Mouse (Mus musculus) erythroblast, adult 5-6 weeks (primary cell): ENCODE results near the gene Gm43951. TPM values are rescaled to one million over a fixed set of nuclear protein-coding genes. Genes with fewer than 3 reads are reported as not detected.

Experiments used
- ATAC-seq: replicated peaks from 2 replicates; pipeline ENCODE4 v1.8.0; 2016; ENCODE audit warnings: moderate number of reproducible peaks, mild to moderate bottlenecking, moderate TSS enrichment, inconsistent platforms; ENCODE audit not compliant: poor library complexity, low FRiP score, severe bottlenecking
- total RNA-seq, 2 experiments: library from RNA; stranded (forward) in 1 of 2; stranded (reverse) in 1 of 2; fragments of 150-400 nt in 1 of 2; fragments of 200-764, 138-1000 nt in 1 of 2; gene quantifications; 2 replicates each; pipeline versions ENCODE4 v1.2.3 to v1.2.4; 2015 to 2017; ENCODE audit warnings: low replicate concordance in 2 of 2

Gene Gm43951
- total RNA-seq (2015; ENCODE audit: low replicate concordance) (not detected in 2 replicates), total RNA-seq (2017; ENCODE audit: low replicate concordance) (not detected in 2 replicates)

- peak; percentile 41 for ATAC-seq
Measured at GRCm38 (mm10) chr11:72206341-72207203, at the start of gene Gm43951. Gene Gm43951, minus strand, starts transcription at chr11:72206840.

GRCm38 (mm10) chr11:72256441-72256840 lies 49.8 kb upstream of the Gm43951 start:
- ATAC-seq: no peak

DNA sequence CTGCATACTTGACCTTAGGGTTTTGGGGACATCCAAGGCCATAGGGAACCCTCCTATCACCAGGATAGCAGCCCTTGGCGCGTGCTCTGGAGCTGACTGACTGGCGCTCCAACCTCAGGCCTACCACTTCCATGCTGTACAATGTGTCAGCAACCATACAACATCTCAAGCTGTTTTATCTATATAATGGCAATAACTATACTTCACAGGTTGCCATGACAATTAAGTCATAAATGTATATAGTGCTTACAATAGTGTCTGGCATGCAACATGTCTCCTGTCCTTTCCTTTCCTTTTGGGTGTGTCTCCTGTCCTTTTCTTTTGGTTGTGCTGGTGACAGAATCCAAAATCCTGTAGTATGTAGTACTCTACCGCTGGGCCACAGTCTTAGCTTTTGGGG lies 49.0 kb upstream of the Gm43951 start:
- no peak for ATAC-seq

DNA sequence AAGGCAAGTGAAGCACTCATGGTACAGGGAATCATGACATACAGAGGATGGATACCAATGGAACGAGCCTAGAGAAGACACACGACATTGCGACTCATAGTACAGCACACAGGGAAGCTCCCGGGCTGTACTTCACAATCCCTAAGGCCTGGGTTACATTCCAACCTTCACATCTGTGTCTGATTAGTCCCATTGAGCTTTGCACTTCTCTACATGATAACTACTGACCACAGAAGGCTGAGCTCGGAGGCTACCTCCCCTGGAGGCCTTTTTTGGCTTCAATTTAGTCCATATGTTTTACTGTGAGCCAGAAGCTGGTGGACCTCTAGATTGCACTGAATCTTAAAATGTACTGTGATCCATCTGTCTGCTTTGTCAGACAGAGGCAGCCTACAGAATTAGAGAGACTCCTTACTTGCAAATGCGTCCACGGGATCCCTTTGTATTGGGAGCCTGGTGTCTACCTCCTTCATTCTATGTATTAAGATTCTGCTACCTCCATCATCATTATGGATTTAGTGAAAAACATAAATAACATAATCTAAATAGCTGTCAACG lies 38.6 kb upstream of the Gm43951 start:
- ATAC-seq: no peak

- ATAC-seq: no peak
Measured at GRCm38 (mm10) chr11:72240062-72240860, 33.6 kb upstream of the Gm43951 start.

DNA sequence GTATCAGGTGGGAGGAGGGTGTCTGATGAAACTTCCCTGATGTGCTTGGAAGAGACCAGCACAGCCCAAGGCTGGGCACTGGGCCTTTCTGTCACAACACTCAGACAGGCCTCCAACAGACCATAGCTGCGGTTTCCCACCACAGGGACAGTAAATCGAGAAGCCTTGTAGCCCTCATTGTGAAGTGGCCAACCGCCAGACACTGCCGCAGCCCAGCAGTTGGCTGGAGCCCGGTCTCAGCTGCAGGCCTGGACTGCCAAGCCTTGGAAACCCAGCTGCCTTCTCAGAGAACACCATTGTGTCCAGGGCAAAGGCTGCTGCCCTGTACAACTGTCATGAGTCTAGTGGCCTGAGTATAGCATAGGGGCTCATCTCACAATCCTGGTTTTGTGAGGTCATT lies 27.4 kb upstream of the Gm43951 start:
- no peak for ATAC-seq

- no peak for ATAC-seq
Measured at GRCm38 (mm10) chr11:72232991-72233390, 26.4 kb upstream of the Gm43951 start.

DNA sequence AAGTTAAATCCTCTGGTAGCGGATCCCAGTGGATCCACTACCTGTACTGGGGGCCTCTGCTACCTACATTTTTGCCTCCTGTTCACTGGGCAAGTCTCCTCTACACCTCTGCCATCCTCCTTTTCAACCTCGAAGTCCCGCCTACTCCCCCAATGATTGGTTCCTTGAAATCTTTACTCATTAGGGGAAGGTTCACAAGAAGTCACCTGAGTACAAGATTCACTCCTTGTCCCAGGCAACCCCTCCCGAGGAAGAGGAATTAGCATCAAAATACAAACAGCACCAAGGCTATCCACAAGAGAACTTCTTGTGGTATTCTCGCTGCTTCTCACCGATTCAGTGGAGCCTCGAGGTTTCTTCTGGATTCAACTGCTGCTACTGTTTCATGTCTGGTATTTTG lies 25.4 kb upstream of the Gm43951 start:
- ATAC-seq: no peak

DNA sequence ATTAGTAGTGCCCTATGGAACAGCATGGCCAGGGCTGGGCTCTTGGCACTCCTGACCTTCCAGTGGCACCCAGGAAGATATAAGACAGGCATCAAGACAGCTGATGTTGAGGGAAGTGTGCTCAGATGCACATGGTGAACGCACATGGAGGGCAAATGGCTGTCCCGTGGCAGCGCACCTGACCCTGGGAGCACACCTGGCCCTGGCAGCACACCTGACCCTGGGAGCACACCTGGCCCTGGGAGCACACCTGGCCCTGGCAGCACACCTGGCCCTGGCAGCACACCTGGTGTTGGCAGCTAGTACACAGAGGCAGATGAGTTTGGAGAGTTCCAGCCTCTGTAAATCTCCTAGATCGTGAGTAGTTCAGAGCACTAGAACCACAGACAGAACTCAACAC lies 21.9 kb upstream of the Gm43951 start:
- ATAC-seq: no peak

DNA sequence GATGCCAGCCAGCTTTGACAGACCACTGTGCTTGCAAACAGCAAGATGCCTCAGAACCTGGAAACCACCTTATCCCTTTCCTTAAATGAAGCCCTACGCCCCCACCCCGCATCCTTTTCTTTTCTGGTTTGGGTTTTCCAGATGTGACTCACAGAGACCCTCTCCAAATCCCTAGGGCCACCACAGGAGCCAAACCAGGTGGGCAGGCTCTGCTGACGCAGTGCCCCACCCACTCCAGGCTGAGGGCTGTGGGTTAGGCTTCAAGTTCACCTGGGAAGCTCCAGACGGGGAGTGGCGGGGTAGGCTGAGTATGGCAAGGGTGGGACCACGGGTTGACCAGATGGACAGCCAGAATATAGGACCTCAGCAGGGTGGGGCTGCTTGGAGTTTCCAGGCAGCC lies 20.3 kb upstream of the Gm43951 start:
- ATAC-seq: no peak

GRCm38 (mm10) chr11:72226020-72226791 lies 19.6 kb upstream of the Gm43951 start:
- ATAC-seq: no peak

DNA sequence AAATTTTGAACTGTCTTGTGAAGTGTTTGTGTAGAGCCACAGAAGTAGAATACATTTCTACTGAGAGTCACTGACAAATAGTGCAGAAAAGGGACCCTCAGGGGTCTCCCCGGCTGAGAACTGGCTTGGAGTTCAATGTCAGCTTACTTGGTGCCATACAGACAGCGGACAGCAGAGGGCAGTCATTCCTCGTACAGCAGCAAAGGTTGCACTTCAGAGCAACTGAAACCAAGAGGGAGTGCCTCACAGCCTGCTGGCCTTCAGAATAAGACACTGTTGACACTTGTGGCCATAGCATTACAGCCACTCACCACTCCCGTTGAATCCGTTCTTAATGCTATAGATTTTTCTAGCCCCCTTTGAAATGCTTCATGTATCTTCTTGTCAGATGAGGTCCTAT lies 18.2 kb upstream of the Gm43951 start:
- peak; percentile 71 for ATAC-seq

- no peak for ATAC-seq
Measured at GRCm38 (mm10) chr11:72223414-72223813, 16.8 kb upstream of the Gm43951 start.

DNA sequence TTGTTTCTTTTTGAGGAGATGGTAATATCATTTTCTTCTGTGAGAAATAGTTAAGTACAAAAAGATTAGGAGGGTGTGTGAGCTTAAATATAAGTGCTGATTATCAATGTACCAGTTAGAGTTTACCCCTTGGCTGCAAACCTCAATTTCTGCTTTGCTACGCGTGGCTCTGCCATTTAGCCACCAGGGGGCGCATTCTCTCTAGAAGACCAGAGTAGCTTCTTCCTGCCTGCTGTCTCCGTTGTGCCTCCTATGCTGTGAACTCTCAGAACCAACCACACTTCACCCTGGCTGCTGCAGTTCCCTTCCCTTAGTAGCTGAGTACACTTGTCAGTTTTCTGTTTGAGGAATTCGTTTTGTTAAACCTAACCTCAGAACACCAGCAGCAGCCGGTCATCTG lies 14.6 kb upstream of the Gm43951 start:
- peak; percentile 80 for ATAC-seq

- no peak for ATAC-seq
Measured at GRCm38 (mm10) chr11:72217116-72217515, 10.5 kb upstream of the Gm43951 start.

- ATAC-seq: peak; percentile 76
Measured at GRCm38 (mm10) chr11:72215410-72215797, 8.8 kb upstream of the Gm43951 start, which contains the start of gene Med31. Gene Med31, minus strand, starts transcription at chr11:72215592.

DNA sequence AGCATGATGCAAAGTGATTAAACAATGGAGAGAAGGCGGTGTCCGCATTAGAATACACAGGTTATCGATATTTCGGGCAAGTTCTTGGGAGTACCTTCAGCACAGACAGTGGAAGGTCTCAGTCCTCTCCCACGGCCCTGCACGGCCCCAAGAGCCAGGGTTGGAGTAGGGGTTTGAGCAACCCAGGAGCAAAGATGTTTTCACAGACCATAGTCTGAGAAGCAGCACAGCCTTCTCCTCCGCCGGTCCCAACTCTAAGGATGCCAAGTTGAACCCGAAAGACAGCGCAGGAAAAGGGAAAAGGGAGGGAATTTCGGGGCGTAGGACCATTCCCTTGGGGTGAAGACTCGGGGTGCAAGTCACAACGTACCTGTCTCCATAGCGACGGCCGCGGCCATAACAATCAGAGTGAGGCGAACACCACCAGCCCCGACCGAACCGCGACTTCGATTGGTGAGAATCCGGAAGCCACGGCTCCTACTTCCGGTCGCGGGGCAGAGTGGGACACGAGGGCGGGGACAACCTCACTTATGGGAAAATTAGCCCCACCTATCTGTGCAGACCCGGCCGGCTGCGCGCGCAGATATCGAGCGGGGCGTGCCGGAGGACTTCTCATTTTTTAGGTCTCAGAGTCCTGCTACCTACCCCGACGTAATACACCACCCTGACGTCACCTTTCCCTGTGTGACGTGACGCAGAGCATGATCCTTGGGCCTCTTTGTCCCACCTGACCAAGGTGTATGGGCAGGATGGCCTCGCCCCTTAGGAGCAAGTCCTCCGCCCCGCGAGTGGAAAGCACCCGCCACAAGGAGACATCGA lies 8.2 kb upstream of the Gm43951 start:
- peak; percentile 97 for ATAC-seq

- ATAC-seq: no peak
Measured at GRCm38 (mm10) chr11:72207834-72208377, 1.3 kb upstream of the Gm43951 start.
